Mouse (Mus musculus): Measurements from ENCODE around the gene Zcchc9.
"Not testable (repeated sequence)": the region's sequence is repeated elsewhere in the genome, so short reads cannot be mapped to it uniquely, and the experiment has no call there.

Gene Zcchc9

DNA sequence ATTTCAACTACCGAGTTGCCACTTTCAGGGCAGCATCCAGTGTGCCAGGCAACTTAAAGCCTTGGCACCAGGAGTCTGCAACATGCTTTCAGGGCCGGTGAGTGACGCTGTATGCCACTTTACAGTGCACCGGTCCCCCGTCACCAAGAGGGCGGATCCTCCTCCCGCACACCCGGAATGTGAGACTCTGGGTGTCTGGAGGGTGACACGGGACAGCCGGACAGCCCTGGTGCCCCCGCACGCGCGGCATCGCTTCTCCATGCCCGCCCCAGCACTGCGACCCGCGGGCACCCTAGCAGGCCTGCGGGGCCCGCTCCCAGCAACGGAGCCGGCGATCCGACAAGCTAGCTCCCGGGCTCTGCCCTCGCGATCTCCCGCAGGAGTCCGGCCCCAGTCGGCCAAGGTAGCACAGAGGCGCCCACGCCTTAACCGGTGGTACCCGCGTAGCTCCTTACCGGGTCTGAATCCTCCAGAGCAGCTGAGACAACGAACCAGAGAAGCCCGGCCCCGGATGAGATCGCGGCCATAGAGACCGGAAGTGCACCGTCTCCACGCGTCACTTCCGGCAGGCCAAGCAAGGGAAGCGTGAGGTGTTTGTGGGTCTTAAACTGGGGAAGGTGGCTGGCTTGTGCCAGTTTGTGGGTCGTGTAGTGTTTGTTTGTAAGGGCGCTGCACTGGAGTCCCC is at the start of gene Zcchc9:
Gene Zcchc9, minus strand, starts transcription at position 551 of the 685 bp plus-strand sequence.
- peak; percentile 79 to 81 for DNase-seq (ENCODE audit: low read depth in 2 of 2, low spot score in 2 of 2)

DNA sequence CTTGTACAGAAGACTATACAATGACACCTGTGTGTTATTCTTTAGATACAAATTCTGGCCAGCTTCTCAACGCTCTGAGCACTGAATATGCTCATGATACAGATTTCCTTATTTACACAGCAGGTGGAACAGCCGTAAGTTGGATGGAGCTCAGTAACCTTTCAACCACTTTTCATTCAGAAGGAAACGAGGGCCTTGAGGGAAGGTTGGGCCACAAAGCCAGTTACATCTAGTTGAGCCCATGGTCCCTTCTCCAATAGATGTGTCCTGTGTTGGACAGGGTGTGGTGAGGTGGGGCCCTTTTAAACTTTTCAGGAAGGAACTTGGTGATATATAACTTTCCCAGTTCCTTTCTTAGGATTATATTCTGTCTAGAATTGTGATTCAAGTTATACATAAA is 46.9 kb upstream of the Zcchc9 start:
- DNase-seq (ENCODE audit: low read depth in 2 of 2, low spot score in 2 of 2), result no peak

DNA sequence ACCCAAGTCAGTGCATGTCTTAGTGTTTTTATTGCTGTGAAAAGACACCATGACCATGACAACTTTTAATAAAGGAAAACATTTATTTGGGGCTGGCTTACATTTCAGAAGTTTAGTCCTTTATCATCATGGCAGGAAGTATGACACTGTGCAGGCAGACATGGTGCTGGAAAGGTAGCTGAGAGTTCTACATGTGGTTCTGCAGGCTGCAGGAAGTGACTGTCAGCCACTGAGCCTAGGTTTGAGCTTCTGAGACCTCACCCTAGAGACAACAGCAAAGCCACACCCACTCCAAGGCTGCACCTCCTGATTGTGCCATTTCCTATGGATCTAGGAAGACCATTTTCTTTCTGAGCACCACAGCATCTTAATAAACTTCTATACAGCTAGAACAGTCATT is 20.4 kb upstream of the Zcchc9 start:
- peak in 1 of 2 experiments; percentile 15 for DNase-seq (ENCODE audit: low read depth in 2 of 2, low spot score in 2 of 2)

- DNase-seq (ENCODE audit: low read depth in 2 of 2, low spot score in 2 of 2), result no peak
Measured at GRCm38 (mm10) chr13:91826066-91826465, 18.6 kb upstream of the Zcchc9 start.

GRCm38 (mm10) chr13:91824845-91825550 is 17.5 kb upstream of the Zcchc9 start:
- no peak for DNase-seq (ENCODE audit: low read depth in 2 of 2, low spot score in 2 of 2)

- no peak for DNase-seq (ENCODE audit: low read depth in 2 of 2, low spot score in 2 of 2)
Measured at GRCm38 (mm10) chr13:91823735-91824134, 16.2 kb upstream of the Zcchc9 start.

DNA sequence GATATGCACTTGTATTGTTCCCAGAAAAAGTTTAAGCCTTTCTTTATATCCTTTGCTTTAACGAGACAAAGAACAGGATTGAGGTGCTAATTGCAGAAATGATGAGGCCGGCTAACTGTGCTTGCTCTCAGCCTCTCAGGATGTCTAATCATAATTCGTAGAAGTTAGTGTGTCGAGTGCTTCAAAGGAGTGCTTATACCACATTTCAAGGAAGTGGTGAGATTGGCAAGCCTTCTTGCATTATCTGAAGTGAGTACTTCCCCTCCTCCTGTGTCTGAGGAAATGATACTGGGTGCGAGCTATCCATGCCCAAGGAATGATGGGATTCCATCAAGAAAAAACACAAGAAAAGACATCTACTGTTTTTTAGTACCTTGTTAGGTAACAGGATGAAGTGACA is 7.2 kb upstream of the Zcchc9 start:
- peak; percentile 19 to 39 for DNase-seq (ENCODE audit: low read depth in 2 of 2, low spot score in 2 of 2)

GRCm38 (mm10) chr13:91809476-91809875 is 2.0 kb upstream of the Zcchc9 start:
- DNase-seq (ENCODE audit: low read depth in 2 of 2, low spot score in 2 of 2), result peak in 1 of 2 experiments; percentile 24

DNA sequence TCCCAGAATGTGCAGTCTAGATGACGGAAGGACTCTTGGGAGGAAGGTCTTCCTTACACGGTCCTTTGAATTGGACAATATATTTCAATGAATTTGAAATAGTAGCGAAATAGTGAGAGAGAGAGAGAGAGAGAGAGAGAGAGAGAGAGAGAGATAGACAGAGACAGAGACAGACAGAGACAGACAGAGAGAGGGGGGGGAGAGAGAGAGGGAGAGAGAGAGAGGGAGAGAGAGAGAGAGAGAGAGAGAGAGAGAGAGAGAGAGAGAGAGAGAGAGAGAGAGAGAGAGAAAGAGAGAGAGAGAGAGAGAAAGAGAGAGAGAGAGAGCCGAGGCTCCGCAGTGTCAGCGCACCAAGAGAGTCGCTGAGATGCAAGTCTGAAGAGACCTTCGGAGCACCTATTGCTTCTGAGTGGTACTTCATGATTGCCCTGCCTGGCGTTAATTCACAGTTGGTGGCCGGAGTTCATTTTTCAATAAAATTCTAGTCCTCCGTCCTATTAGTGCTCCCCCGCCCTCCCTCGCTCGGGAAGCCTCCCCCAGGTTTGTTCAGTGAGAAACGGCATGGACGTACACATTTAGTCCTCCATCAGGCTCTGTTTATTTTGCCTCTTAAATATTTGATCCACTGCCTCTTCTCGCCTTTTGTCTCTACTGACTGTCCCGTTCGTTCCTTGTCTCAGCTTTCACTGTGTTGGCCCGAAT is 520 bp upstream of the Zcchc9 start:
- DNase-seq (ENCODE audit: low read depth in 2 of 2, low spot score in 2 of 2), result no peak

GRCm38 (mm10) chr13:91801726-91802125 is 5.8 kb downstream of the Zcchc9 start:
- DNase-seq (ENCODE audit: low read depth in 2 of 2, low spot score in 2 of 2), result no peak

DNA sequence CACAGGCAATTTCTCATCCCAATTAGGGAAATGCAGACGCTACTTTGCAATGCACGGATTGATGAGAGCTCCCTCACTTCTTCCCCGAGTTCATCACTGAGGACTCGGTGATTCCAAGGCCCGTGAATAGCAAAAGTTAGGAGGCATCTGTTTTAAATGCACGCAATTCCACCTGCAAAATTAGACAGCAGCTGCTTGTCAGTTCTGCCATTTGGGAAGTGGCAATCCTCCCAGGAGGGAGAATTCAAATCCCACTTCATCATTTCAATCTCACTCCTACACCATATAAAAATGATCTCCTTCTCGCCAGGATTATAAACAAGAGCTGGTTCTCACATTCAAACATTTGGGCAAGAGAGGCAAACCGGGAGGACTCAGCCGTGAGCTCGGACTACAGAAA is 10.1 kb downstream of the Zcchc9 start:
- no peak for DNase-seq (ENCODE audit: low read depth in 2 of 2, low spot score in 2 of 2)

DNA sequence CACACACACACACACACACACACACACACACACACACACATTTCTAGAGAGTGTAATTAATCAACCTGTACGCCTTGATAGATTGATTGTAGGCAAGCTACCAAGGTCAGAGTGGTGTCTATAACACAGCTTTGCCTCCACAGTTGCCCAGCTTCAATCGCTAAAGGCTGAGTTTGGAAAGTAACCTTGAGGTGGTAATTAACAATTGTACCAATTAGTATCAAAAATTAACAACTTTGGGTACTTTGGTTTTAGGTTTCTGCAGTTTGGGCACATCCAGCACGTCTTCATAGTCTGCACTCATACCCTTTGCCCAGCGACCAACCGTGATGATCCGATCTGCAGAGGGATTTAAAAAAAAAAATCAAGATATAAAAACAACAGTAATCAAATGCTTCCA is 10.6 kb downstream of the Zcchc9 start:
- no peak for DNase-seq (ENCODE audit: low read depth in 2 of 2, low spot score in 2 of 2)

DNA sequence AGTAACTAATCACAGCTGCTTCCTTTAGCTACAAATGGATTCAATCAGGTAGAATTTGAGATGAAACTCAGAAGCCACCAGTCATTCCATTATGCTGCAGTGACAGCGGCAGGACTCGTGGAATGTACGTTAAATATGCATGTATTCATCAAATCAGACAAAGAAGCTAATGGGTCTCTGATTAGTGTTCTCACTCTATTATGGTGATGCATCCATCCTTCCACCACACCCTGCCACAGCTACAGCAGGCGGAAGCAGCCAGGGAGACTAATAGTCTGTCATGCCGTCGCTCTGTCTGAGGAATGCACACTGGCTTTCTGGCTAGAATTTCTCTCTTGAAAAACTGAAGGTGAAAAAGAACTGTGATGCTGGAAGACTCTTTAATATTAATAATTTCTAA is 11.5 kb downstream of the Zcchc9 start:
- DNase-seq (ENCODE audit: low read depth in 2 of 2, low spot score in 2 of 2), result no peak

- DNase-seq (ENCODE audit: low read depth in 2 of 2, low spot score in 2 of 2), result no peak
Measured at GRCm38 (mm10) chr13:91795593-91795992, 11.9 kb downstream of the Zcchc9 start.

DNA sequence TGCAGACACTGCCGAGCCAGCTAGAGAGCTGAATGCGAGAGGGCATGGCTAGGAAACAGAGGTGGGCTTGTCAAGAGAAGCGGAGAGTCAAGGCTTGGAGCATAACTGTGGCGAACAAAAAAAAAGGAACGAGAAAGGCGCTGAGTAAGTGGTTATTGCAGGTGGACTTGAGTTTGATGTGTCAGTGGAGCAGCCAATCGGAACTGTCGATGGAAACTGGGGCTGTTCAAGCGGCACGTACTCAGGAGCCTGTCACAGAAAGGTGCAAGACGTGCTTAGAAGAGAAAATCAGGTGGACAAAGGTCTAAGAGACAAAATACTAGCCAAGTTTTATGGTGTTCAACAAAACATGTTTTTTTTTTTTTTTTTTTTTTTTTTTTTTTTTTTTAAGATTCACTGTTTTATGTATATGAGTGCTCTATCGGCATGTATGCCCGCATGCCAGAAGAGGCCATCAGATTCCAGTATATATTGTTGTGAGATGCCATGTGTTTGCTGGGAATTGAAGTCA is 12.5 kb downstream of the Zcchc9 start:
- DNase-seq (ENCODE audit: low read depth in 2 of 2, low spot score in 2 of 2), result no peak

GRCm38 (mm10) chr13:91792035-91792434 is 15.5 kb downstream of the Zcchc9 start:
- no peak for DNase-seq (ENCODE audit: low read depth in 2 of 2, low spot score in 2 of 2)

GRCm38 (mm10) chr13:91779892-91780291 is 27.6 kb downstream of the Zcchc9 start:
- DNase-seq (ENCODE audit: low read depth in 2 of 2, low spot score in 2 of 2), result no peak

DNA sequence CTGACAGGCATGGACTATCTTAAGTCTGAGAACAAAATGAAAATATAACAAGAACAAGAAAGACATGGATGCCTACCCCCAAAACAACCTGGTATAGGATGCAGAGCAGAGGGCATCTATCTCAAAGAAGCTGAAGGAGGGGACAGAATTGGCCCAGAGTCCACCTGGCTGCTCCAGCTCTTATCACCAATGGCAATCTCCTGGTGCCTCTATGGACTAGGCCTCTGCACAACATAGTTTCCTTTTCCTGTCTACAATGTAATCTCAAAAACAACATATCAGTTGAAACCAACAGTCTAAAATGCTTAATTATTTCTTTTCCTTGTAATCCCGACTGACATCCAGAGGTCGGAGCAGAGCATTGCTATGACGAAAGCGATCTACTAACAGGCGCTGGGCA is 29.4 kb downstream of the Zcchc9 start:
- DNase-seq (ENCODE audit: low read depth in 2 of 2, low spot score in 2 of 2), result no peak

DNA sequence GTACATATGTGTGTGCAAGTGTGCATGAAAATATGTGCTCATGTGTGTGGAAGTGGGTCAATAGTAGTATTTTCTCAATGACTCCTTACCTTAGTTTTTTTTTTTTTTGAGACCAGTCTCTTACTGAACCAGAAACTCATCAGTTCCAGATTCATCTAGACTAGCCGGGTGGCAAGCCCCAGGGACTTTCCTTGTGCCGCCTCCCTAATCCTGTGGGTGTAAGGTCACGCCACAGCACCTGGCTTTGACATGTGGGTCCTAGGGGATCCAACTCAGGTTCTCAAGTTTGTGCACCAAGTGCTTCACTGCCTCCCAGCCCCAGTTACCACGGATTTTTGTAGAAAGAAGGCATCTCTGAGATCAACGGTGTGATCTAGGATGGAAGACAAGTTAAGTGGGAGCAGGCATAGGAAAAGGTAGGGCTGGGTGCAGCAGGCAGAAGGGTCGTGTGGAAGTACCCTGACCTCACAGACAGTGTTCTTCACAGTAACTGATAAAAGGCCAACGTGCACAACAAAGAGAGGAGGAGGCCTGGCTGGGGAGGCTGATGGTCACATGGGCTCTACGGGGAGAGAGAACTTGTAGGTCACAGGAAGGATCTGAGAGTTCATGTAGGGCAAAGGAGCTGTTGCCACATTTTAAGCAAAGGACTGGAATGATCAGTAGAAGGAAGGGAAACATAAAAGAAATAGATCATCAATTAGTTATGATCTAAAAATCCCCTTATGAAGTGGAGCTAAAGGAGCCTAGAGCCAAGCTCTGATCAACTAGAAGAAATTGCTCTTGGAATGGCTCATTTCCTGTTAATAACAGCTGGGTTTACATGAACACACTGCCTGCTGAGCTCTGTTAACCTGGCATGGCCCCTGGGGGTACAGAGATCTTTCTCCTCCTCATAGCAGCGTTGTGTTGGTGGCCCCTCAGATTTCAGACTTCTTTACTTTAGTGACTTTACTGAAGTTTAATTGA is 38.5 kb downstream of the Zcchc9 start:
- no peak for DNase-seq (ENCODE audit: low read depth in 2 of 2, low spot score in 2 of 2)

DNA sequence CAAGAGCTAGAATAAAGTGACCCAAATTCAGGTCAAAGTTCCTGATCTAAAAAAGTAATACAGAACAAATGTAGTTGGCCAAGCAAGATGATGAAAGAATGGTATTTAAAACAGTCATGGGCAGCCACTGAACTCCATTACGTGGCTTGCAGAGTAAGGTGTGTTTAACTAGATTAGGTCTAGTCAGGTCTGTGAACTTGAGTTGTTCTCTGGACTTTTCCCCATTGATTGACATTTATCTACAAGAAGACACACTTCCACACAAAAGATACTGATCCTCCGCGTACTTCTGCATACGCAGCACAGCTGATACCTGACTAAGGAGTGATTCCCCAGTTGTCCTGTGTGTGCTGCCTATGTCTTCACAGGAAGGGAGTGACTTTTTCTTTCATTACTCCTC is 41.9 kb downstream of the Zcchc9 start:
- DNase-seq (ENCODE audit: low read depth in 2 of 2, low spot score in 2 of 2), result no peak

DNA sequence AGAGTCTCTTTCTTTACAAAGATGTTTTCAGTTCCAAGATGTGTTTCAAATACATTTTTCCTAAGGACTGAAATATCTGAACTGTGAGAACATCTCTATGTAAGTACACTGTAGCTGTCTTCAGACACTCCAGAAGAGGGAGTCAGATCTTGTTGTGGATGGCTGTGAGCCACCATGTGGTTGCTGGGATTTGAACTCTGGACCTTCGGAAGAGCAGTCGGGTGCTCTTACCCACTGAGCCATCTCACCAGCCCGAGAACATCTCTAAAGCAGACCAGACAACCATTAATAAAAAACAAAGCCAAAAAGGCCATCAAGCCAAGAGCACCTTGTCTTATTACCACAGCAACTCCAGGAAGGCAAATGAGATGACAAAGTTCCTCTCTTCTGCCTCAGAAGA is 43.9 kb downstream of the Zcchc9 start:
- DNase-seq (ENCODE audit: low read depth in 2 of 2, low spot score in 2 of 2), result not testable (repeated sequence)

Measured in CD8-positive naive resting alpha-beta T cell, adult 2 months (primary cell).